32 mouse cellular contexts compared by ENCODE assay signal in the genomic region with DNA sequence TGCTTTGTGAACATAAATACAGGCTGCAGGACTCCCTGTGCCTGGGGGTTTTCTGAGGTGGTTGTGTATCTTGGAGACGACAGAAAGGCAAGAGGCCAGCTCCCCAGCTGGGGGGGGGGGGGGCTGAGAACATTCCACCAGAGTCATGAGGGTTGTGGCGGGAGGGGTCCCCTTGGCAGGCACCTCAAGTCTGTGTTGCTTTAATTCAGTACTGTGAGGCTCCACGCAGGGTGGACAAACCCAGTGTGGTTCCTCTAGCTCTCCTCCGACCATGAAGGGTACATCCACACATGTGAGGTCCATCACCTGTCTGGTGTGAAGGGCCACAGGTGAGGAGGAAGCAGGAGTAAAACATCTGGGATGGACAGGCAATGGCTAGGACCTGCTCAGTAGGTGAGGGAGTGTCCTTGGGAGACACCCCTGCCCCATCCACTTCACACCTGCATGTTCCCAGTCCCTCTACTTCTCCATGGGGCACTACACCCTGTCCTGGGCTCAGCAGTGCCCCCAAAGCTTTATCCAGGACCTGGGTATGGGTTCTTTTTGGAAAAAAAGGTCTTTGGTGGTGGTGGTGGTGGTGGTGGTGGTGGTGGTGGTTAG. TPM values are rescaled to one million over a fixed set of nuclear protein-coding genes. Genes with fewer than 3 reads are reported as not detected.
DNase-seq lines count a peak whose midpoint lies in the region; ATAC-seq and TF ChIP-seq lines count a peak whose summit lies in the region.
"Had no signal": no experiment of that assay in that cellular context is flagged by ENCODE, and none has a peak within 500 bp of the region (broad histone marks: within the 10 kb centered on the region; RNA-seq: fewer than 3 reads in every experiment).

No protein-coding gene starts in this region.

- H3K9ac ChIP-seq in embryonic facial prominence, embryonic 14.5 days (ENCODE audit: low read depth, low read length): no peak overlapping the region
- H3K9ac ChIP-seq in lung, embryonic 16.5 days (ENCODE audit: low read length): no peak overlapping the region
- no peak overlapping the region for H3K9ac ChIP-seq in limb, embryonic 14.5 days (ENCODE audit: low read depth, low read length, severe bottlenecking)
- H3K9ac ChIP-seq: embryonic facial prominence, embryonic 13.5 days; liver, embryonic 12.5 days had no signal

- no peak; the same call in 1 of the 2 replicates for ATAC-seq in embryonic facial prominence, embryonic 14.5 days (ENCODE audit: low read depth)
- 0 out of 2 replicates have a peak, but pooled peaks have one; percentile 34 for ATAC-seq in lung, embryonic 16.5 days (ENCODE audit: low read depth)
- ATAC-seq in limb, embryonic 14.5 days (ENCODE audit: low FRiP score, low read depth): no peak
- ATAC-seq: activated CD4-positive, CD25-positive, alpha-beta regulatory T cell, adult 4 months; intestine, postnatal 0 days; liver, embryonic 12.5 days had no signal

- H3K4me1 ChIP-seq in embryonic facial prominence, embryonic 14.5 days (ENCODE audit: control insufficient read depth, insufficient read depth, low read length): peaks cover 22% of the 10 kb centered on the region; the same call in 1 of the 2 replicates
- peaks cover 5% of the 10 kb centered on the region for H3K4me1 ChIP-seq in embryonic facial prominence, embryonic 10.5 days
- 0 out of 2 replicates have a peak, but pooled peaks cover 15% of the 10 kb centered on the region for H3K4me1 ChIP-seq in lung, embryonic 16.5 days (replicated peaks; ENCODE audit: control insufficient read depth, insufficient read depth, low read length)
- peaks cover 45% of the 10 kb centered on the region for H3K4me1 ChIP-seq in limb, embryonic 14.5 days (ENCODE audit: control insufficient read depth, insufficient read depth, low read length)
- H3K4me1 ChIP-seq: liver, embryonic 12.5 days had no signal

- H3K4me2 ChIP-seq in embryonic facial prominence, embryonic 14.5 days (ENCODE audit: low read depth, low read length): no peak overlapping the region
- H3K4me2 ChIP-seq in lung, embryonic 16.5 days (ENCODE audit: low read depth, low read length): no peak overlapping the region
- H3K4me2 ChIP-seq in limb, embryonic 14.5 days (replicated peaks; ENCODE audit: low read depth, low read length, severe bottlenecking): no peak overlapping the region
- H3K4me2 ChIP-seq: embryonic facial prominence, embryonic 13.5 days; liver, embryonic 12.5 days had no signal

- DNase-seq in embryonic facial prominence, embryonic 14.5 days (ENCODE audit: low spot score): peak; percentile 79
- no peak for DNase-seq in embryonic facial prominence, embryonic 10.5 days (ENCODE audit: low spot score)
- no peak for DNase-seq in lung, postnatal 14 days
- DNase-seq in cerebellum, postnatal 10 days: peak; percentile 51 to 58
- peak; percentile 64 for DNase-seq in limb, embryonic 14.5 days (ENCODE audit: low spot score)
- no peak for DNase-seq in gastrocnemius, postnatal 10 days
- DNase-seq: adrenal gland, adult 8-10 months; gastrocnemius, postnatal 25 days; kidney, postnatal 25 days; layer of hippocampus, postnatal 36 days; lung, adult 18-20 months; lung, postnatal 4 days; midbrain, embryonic 14.5 days; right cerebral cortex, postnatal 14 days had no signal

- no peak for TF ChIP-seq POLR2A in limb, embryonic 14.5 days (IDR thresholded peaks at IDR 0.05; ENCODE audit: borderline replicate concordance, extremely low read depth, insufficient read depth, insufficient read length)

- WGBS in embryonic facial prominence, embryonic 14.5 days: 24% methylated on average over 4 of the region's 4 CpGs
- WGBS in embryonic facial prominence, embryonic 10.5 days: 79% methylated on average over 4 of the region's 4 CpGs
- 40% methylated on average over 4 of the region's 4 CpGs for WGBS in lung, embryonic 16.5 days
- WGBS in limb, embryonic 14.5 days: 38% methylated on average over 4 of the region's 4 CpGs

- peak overlapping the region; percentile 59; the same call in 1 of the 2 replicates for H3K27ac ChIP-seq in embryonic facial prominence, embryonic 14.5 days (replicated peaks; ENCODE audit: low read depth, low read length)
- no peak overlapping the region for H3K27ac ChIP-seq in embryonic facial prominence, embryonic 10.5 days (replicated peaks)
- H3K27ac ChIP-seq in lung, embryonic 16.5 days (ENCODE audit: low read length): no peak overlapping the region
- H3K27ac ChIP-seq in limb, embryonic 14.5 days (replicated peaks; ENCODE audit: low read depth, low read length): no peak overlapping the region
- H3K27ac ChIP-seq: layer of hippocampus, adult 2 months; liver, embryonic 12.5 days had no signal

- no peaks in the 10 kb centered on the region for H3K9me3 ChIP-seq in embryonic facial prominence, embryonic 14.5 days (ENCODE audit: control insufficient read depth, low read length)
- no peaks in the 10 kb centered on the region for H3K9me3 ChIP-seq in embryonic facial prominence, embryonic 10.5 days
- no peaks in the 10 kb centered on the region for H3K9me3 ChIP-seq in lung, embryonic 16.5 days (ENCODE audit: control insufficient read depth, low read length)
- H3K9me3 ChIP-seq in limb, embryonic 14.5 days (ENCODE audit: control insufficient read depth, low read length): no peaks in the 10 kb centered on the region
- H3K9me3 ChIP-seq: embryonic facial prominence, embryonic 13.5 days; liver, embryonic 12.5 days had no signal

- H3K4me3 ChIP-seq in embryonic facial prominence, embryonic 14.5 days (ENCODE audit: low read depth, low read length): no peak overlapping the region
- H3K4me3 ChIP-seq in embryonic facial prominence, embryonic 10.5 days: no peak overlapping the region
- H3K4me3 ChIP-seq in lung, embryonic 16.5 days (ENCODE audit: low read length): no peak overlapping the region
- no peak overlapping the region for H3K4me3 ChIP-seq in limb, embryonic 14.5 days (replicated peaks; ENCODE audit: low read length)
- H3K4me3 ChIP-seq: embryonic facial prominence, embryonic 13.5 days; layer of hippocampus, adult 2 months; liver, embryonic 12.5 days had no signal

- H3K36me3 ChIP-seq in embryonic facial prominence, embryonic 14.5 days (ENCODE audit: control insufficient read depth, insufficient read depth, low read length): no peaks in the 10 kb centered on the region
- H3K36me3 ChIP-seq in embryonic facial prominence, embryonic 10.5 days (replicated peaks): no peaks in the 10 kb centered on the region
- no peaks in the 10 kb centered on the region for H3K36me3 ChIP-seq in lung, embryonic 16.5 days (ENCODE audit: control insufficient read depth, insufficient read depth, low read length)
- H3K36me3 ChIP-seq in limb, embryonic 14.5 days (ENCODE audit: control insufficient read depth, insufficient read depth, low read length): no peaks in the 10 kb centered on the region
- H3K36me3 ChIP-seq: embryonic facial prominence, embryonic 13.5 days; liver, embryonic 12.5 days had no signal

- H3K27me3 ChIP-seq in embryonic facial prominence, embryonic 14.5 days (replicated peaks; ENCODE audit: control insufficient read depth, insufficient read depth, low read length): no peaks in the 10 kb centered on the region
- no peaks in the 10 kb centered on the region for H3K27me3 ChIP-seq in embryonic facial prominence, embryonic 10.5 days (replicated peaks; ENCODE audit: low read depth, poor library complexity, severe bottlenecking)
- H3K27me3 ChIP-seq in lung, embryonic 16.5 days (ENCODE audit: control insufficient read depth, insufficient read depth, low read depth, low read length): no peaks in the 10 kb centered on the region
- no peaks in the 10 kb centered on the region for H3K27me3 ChIP-seq in limb, embryonic 14.5 days (ENCODE audit: control insufficient read depth, insufficient read depth, low read length)
- H3K27me3 ChIP-seq: embryonic facial prominence, embryonic 13.5 days; liver, embryonic 12.5 days had no signal

RNA-seq across cellular contexts. Expression of gene Mrgprd, which starts 19.9 kb away (rescaled TPM):
- not detected in 2 replicates for polyA plus RNA-seq in embryonic facial prominence, embryonic 14.5 days (2014; fragmentation: Nextera tagmentation; extraction: Ambion mirVana)
- not detected in 2 replicates for polyA plus RNA-seq in embryonic facial prominence, embryonic 10.5 days (2016; fragmentation: Nextera tagmentation; extraction: Ambion mirVana)
- not detected in 2 replicates for polyA plus RNA-seq in lung, embryonic 16.5 days (2015; fragmentation: Nextera tagmentation; extraction: Ambion mirVana)
- polyA plus RNA-seq in limb, embryonic 14.5 days (2012; rRNA removed): not detected in 2 replicates
- polyA plus RNA-seq in limb, embryonic 14.5 days (2014; fragmentation: Nextera tagmentation; extraction: Ambion mirVana): not detected in 2 replicates
- total RNA-seq in gastrocnemius, postnatal 10 days (2021): not detected
- total RNA-seq: adrenal gland, adult 8-10 months; gastrocnemius, postnatal 25 days; heart, adult 8-10 months; layer of hippocampus, adult 2 months; layer of hippocampus, postnatal 36 days; left cerebral cortex, postnatal 36 days; megakaryocyte-erythroid progenitor cell, adult 5-6 weeks; MEL had no signal
- polyA plus RNA-seq: activated CD4-positive, CD25-positive, alpha-beta regulatory T cell, adult 4 months; C2C12; embryonic facial prominence, embryonic 13.5 days; forebrain, embryonic 16.5 days; heart, embryonic 16.5 days; hindbrain, embryonic 11.5 days; intestine, postnatal 0 days; kidney, embryonic 14.5 days; liver, embryonic 12.5 days; midbrain, embryonic 14.5 days; neural tube, embryonic 11.5 days; testis, adult 2 months; urinary bladder, adult 2 months had no signal

RNA-seq across cellular contexts. Expression of gene Mrgprf, which starts 33.9 kb away (rescaled TPM):
- 7.5 and 10.0 TPM in 2 replicates for polyA plus RNA-seq in embryonic facial prominence, embryonic 14.5 days (2014; fragmentation: Nextera tagmentation; extraction: Ambion mirVana)
- polyA plus RNA-seq in embryonic facial prominence, embryonic 10.5 days (2016; fragmentation: Nextera tagmentation; extraction: Ambion mirVana): 0.10 TPM in 1 of 2 replicates, not detected in the other
- 2.2 and 2.4 TPM in 2 replicates for polyA plus RNA-seq in lung, embryonic 16.5 days (2015; fragmentation: Nextera tagmentation; extraction: Ambion mirVana)
- 8.4 and 10.8 TPM in 2 replicates for polyA plus RNA-seq in limb, embryonic 14.5 days (2012; rRNA removed)
- polyA plus RNA-seq in limb, embryonic 14.5 days (2014; fragmentation: Nextera tagmentation; extraction: Ambion mirVana): 6.0 and 7.0 TPM in 2 replicates
- 1 to 10 TPM; 5.6 to 9.3 TPM for total RNA-seq in gastrocnemius, postnatal 10 days (2021)
- total RNA-seq: megakaryocyte-erythroid progenitor cell, adult 5-6 weeks; MEL had no signal
- polyA plus RNA-seq: activated CD4-positive, CD25-positive, alpha-beta regulatory T cell, adult 4 months; liver, embryonic 12.5 days; neural tube, embryonic 11.5 days had no signal

RNA-seq across cellular contexts. Expression of gene Tpcn2, which starts 50.7 kb away (rescaled TPM):
- polyA plus RNA-seq in embryonic facial prominence, embryonic 14.5 days (2014; fragmentation: Nextera tagmentation; extraction: Ambion mirVana): 3.6 and 3.7 TPM in 2 replicates
- polyA plus RNA-seq in embryonic facial prominence, embryonic 10.5 days (2016; fragmentation: Nextera tagmentation; extraction: Ambion mirVana): 6.5 TPM in 2 replicates
- 11.7 and 12.3 TPM in 2 replicates for polyA plus RNA-seq in lung, embryonic 16.5 days (2015; fragmentation: Nextera tagmentation; extraction: Ambion mirVana)
- polyA plus RNA-seq in limb, embryonic 14.5 days (2012; rRNA removed): 44.0 and 59.1 TPM in 2 replicates
- 4.7 and 5.1 TPM in 2 replicates for polyA plus RNA-seq in limb, embryonic 14.5 days (2014; fragmentation: Nextera tagmentation; extraction: Ambion mirVana)
- total RNA-seq in gastrocnemius, postnatal 10 days (2021): 1 to 10 TPM; 3.6 to 7.2 TPM

Comparison
In these comparisons a context has a peak if more than half of its experiments do, and no peak if none do; other contexts are left out.
1. DNase-seq: peak in embryonic facial prominence, embryonic 14.5 days (single experiment), cerebellum, postnatal 10 days (2 of 2) and limb, embryonic 14.5 days (single experiment); none in embryonic facial prominence, embryonic 10.5 days (single experiment), lung, postnatal 14 days (single experiment) and gastrocnemius, postnatal 10 days (single experiment).